Mouse (Mus musculus): Measurements from ENCODE around the gene Fam168a.
"Not testable (repeated sequence)": the region's sequence is repeated elsewhere in the genome, so short reads cannot be mapped to it uniquely, and the experiment has no call there.

Fam168a gene

DNA sequence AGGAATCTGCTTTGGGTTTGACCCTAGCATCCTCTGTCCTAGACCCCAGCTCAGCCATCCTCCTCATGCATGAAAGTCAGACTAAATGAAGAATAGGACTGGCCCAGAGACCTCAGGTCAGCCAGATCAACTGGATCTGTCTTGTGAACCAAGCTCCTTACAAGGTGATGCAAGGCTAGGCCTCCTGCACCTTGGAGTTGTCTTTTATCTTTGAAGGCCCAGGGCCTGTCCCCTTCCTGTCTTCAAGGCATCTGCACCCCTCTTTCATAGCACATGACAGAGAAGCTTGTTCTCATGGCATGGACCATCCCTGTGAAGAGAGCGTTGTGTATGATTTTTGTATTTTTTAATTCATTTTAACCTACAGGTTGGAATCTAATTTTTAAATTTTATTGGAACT is 134.5 kb downstream of the Fam168a start:
- no peak for DNase-seq (ENCODE audit: low spot score in 2 of 2)

DNA sequence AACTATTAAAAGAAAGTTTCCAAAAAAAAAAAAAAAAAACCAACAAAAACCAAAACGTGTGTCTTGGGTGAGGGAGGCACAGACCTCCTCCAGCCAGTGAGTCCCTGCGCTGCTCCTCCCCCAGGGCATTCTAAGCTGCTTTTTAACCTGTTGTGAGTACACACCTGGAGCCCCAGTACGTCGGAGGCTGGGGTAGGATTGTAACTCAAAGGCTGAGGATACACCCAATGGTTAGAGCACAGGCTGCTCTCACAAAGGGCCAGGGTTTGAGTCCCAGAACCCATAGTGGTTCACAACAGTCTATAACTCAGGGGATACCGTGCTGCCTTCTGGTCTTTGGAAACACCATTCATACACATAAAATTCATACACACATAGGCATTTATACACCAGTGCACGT is 135.2 kb downstream of the Fam168a start:
- no peak for DNase-seq (ENCODE audit: low spot score in 2 of 2)

DNA sequence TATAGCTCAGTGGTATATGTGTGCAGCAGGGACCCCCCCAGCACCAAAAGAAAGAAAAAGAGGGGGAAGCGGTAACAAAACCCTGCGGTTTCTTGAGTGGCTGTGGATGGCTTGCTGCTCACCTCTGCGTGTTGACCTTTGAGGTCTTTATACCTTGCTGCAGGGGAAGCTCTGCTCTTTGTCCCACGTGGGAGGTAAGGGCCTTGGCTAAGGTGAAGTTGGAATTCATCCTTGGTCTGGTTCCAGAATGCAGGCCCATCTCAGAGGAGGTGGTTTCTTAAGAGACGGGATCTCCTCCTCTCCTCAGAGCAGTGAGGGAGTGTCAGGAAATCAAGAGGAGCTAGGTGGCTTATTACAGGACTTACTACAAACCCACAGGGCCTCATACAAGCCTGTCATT is 135.7 kb downstream of the Fam168a start:
- DNase-seq (ENCODE audit: low spot score in 2 of 2) = no peak

DNA sequence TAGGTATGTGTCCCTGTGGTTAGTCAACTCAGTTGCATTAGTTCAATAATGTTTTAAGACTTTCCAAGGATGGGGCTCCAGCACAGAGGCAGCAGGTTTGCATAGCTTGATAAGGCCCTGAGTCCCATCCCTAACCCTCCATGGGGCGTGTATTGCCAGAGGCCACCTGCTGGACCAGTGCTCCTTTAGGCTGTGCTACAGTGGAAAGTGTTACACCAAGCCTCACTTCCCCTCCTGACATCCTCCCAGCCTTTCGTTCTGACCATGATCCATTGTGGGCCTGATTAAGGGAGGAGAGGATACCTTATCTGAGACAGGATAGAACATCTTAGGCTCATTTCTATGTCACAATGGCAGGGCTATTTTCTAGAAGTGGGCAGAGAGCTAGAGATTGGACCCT is 137.4 kb downstream of the Fam168a start:
- no peak for DNase-seq (ENCODE audit: low spot score in 2 of 2)

DNA sequence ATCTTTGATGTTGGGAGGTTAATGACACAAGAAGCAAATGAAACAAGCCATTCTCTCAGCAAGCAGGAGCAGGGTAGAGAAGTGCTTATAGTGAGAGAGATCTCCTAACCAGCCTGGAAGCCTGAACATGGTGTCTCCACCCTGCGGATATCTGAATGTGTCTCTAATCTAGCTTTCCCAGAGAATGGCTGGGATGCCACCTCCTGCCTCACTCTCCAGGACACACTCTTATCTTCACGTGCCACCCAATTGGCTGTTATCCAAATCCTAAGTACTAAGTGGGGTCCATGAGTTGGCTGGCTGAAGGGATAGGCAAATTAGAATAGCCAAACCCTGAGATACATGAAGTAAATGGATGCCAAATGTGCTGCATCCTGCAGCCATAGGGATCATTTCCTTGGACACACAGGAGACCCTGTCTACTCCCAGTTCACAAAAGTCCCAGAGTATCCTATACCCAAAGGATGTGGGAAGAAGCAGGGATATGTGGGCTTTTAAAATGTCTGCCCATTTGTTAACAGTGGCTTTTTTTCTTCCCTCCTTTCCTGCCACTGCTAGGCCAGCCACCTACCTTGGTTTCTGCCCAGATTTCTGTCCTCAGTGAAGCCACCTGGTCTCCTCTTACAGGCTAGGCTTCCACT is 138.1 kb downstream of the Fam168a start:
- no peak for DNase-seq (ENCODE audit: low spot score in 2 of 2)

DNA sequence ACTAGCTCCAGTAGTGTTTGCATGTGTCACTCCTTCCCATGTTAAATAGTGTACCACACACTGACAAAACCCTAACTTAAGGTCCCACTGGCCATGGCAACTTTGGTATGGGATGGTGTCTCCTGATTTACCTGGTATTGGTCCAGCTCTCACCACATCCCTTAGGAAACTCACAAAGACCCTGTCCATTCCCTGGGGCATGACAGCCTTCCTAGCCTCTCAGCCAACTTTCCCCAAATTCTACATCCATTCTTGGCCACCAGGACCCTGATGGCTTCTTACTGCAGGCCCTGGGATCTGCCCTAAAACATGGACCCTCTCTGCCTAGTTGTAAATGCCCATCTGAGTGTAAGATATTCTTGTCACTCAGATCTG is 138.6 kb downstream of the Fam168a start:
- DNase-seq (ENCODE audit: low spot score in 2 of 2) = no peak

DNA sequence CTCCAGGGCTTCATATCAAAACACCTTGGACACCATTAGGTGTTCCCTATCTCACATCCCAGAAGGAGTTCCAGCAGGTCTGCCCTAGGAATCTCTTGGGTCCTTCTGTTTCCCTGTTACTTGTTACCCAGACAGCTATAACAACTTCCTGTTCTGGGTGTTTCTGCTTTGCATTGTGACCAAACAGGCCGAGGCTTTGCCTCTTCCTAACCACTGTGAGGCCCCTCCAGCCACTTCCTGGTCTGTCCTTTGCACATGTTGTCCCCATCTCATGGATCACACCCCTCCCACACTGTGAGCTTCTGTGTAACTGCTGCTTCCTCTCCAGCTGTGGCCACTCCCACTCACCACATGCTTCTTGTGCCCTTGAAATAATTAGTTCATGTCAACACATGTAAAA is 139.0 kb downstream of the Fam168a start:
- peak in 1 of 2 experiments; percentile 64 for DNase-seq (ENCODE audit: low spot score in 2 of 2)

DNA sequence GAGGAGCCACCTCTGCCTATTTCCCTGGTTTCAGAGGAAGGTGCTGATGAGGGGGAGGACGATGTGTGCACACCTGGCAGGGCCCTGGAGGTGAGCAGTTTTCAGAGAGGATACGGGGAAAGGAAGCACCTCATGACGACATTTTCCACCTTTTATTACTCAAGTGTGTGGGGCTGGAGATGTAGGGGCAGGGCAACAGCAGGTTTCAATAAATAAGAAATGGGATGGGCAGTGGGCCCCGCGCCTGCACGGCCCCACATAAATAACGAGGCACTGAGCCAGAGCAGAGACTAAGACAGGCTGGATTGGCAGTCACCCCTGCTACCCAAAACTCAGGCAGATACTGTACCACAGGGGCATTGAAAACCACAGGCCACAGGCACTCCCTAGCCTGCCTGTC is 139.6 kb downstream of the Fam168a start:
- not testable (repeated sequence) for DNase-seq (ENCODE audit: low spot score in 2 of 2)

DNA sequence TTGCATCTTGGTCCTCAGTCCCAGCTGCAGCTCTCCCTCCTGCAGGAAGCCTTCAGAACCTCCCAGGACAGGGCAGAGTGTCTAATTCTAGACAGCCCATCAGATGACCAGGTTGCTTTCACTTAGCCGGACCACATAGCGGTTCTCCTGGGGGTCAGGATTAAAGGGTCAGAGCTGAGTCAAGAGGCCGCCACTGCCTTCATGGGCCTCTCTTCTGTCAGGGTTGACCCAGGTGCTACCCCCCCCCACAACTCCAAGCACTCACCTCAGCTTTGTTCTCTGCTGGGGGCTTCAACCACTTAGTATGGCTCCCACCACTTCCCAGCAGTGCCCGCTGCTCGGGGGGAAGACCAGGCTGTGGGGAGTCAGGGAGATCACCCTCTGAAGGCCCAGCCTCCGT is 140.7 kb downstream of the Fam168a start:
- no peak for DNase-seq (ENCODE audit: low spot score in 2 of 2)

DNA sequence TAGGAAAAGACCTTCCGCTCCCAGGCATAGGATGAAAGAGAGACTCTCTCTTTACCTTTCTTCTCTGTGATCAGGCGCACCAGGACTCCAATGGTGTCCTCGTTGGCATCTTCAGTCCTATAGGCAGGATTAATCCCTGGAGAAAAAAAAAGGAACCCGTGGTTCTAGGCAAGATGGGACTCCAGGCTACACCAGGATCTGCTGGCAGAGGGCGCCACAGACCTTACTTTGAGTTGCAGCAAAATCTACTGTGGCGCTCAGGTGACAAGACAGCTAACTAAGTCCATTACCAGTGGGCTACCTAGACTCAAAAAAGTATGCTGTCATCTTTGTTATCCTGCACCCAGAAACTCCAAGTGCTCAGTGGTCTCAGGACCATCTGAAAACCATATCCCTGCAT is 142.3 kb downstream of the Fam168a start:
- peak; percentile 70 to 88 for DNase-seq (ENCODE audit: low spot score in 2 of 2)

DNA sequence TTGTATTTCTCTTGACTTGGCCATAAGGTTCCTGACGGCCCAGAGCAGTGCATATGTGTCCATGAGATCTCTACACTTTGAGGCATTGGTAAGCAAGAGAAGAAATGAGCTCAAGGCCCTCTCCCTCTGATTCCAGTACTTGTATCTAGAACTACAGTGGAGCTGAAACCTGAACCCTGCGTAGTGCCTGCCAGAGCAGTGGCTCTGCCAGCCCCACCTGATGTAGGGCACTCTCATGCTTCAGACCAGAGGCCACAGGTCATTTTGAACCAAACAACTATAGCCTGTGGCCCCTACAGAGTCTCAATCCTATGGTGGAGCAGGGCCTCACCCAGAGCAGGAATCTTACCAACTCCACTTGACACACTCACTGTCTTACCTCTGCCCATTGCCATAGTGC is 143.1 kb downstream of the Fam168a start:
- no peak for DNase-seq (ENCODE audit: low spot score in 2 of 2)

DNA sequence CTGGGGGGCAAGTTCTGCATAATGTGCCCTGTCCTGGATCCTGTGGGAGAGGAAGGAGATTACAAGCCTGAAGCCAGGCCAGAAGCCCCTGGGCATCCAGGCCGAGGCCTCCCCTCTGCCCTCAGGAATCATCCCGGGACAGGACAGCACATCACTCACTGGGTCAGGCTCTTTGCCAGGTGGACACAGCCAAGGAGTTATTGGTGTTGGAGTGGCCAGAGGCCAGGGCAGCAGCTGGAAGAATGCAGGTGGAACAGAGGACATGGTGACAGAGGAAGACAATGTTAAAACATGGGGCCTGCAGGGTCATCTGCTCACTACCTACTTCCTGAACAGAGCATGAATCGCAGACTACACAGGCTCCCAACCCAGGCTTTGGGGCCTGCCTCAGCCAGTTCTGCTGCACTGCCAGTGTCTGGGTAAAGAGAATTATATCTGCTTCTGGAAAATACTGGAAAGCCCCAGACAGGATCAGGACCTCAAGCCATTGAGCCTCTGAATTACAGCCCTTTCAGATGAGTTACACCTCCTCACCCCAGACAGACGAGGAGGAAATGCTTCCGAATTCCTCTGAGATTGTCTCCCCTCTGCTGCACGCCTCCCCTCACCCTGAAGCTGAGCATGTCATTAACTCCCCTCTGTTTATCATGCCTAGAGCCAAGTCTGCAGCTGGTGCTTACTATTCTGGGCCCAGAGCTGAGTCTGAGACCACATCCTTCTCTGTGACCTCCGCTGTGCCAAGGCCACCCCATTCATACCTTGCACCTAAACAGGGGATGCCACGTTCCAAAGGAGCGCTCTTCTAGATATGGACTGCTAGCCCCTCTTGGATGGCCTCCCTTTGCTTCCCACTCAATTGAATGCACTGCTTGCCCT is 145.3 kb downstream of the Fam168a start:
- DNase-seq (ENCODE audit: low spot score in 2 of 2) = no peak

DNA sequence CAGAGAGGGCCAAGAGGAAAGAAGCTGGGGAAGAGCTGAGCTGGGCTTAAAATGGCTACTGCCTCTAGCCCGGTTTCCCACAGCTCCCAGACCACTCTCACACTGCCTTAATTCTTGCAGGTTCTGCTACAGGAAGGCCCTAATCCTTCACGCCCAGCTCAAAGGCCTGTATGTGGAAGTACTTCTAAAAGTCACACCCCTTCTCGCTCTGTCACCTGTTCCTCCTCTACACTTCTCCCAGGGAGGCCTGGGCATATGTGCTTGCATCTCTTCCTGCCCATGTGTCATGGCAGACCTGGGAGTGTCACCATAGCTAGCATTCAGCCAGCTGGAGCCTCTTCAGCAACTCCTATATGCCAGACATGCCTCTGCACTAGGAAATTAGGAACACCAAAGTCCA is 147.0 kb downstream of the Fam168a start:
- no peak for DNase-seq (ENCODE audit: low spot score in 2 of 2)

DNA sequence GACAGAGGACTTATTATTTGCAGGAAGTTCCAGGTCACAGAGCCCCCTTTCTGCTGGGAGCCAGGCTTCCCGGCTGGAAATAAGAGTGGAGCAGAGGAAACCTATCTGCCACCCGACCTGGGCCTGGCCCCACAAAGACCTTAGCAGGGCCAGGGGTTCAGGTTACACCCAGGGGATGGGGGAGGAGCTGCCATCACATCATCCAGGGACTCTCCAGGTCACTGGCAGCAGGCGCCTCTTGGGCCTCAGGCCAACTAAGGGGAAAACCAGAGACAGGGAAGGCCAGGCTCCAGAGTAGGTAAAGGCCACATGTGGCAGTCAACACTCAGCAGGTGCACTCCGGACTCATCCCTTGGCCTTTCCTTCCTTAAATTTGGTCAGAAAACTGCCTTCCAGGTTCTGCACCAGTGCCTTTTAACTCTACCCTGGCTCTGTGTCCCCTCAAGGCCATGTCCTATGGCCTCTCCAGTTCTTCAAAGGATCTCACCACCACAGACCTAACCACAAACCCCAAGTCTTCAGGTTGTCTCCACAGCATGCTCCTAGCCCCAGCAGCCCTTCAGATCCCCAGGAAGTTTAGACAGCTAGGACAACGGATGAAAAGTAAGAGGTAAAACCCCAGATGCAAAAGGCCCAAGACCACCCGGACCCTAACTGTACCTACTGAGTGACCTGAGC is 147.8 kb downstream of the Fam168a start:
- DNase-seq (ENCODE audit: low spot score in 2 of 2) = no peak

DNA sequence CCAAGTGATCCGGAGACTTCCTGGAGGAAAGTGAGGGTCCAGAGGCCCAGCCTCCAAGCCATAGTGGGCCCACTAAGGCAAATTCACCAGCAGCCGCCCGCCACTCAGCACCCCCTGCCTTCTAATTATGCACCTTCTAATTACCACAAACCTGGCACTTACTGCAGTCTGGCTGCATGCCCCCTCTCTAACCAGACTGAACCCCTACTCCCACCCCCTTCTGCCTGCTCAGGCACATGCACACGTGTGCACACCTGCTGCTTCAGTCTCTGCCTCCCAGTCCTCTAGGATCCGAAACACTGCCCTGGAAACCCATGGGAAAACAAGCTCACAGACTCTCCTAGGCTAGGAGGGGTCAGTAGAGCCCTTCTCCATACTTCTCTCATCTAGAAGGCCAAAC is 148.4 kb downstream of the Fam168a start:
- DNase-seq (ENCODE audit: low spot score in 2 of 2) = no peak

DNA sequence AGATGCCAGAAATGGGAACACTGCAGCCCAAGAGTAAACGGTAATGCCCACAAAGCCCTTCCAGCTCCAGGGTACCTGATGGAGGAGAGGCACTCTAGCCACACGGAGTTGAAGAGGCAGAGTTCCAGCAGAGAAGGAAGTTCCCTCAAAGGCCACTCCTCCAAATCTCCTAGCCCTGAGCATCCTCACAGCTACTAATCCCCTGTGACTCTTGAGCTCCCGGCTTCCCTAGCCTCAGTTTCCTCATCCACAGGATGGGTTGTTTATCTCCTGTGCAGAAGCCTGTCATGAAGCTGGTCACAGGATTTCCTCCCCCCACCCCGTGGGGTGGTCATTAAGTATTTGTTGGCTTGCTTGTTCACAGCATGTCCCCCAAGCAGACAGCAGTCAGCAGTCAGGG is 148.9 kb downstream of the Fam168a start:
- no peak for DNase-seq (ENCODE audit: low spot score in 2 of 2)

DNA sequence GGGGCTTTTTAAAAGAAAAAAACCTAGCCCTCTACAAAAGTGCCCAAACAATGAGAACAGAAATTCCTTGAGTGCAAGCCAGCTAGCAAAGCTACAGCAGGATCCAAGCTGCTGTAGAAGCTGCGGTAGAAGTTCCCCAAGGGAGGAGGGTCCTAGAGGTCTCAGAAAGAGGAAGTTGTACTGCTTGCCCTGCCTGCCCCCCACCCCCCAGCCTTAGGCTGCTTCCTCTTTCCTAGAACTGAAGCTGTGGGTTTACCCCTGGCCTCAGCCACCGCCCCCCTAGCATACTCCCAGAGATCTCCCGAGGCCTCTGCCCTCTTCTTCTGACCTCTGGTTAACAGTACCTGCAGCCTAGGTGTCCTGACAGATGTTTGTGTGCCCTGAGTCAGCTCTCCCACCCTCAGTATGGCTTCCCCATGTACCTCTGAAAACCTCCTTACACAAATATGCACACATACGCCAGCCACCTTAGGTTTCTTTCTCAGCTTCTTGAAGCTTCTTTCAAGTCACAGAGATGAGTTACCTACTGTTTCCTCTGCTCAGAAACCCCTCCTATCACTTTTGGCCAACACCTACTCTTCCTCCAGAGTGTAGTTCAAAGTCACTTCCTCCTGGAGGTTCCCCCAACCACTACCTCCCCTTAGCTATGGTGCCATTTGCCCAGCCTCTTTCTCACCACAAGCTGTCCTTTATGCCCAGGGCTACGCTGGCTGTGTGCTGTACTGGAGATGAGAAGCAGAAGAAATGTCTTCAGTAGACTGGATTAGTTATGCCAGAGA is 149.5 kb downstream of the Fam168a start:
- no peak for DNase-seq (ENCODE audit: low spot score in 2 of 2)

DNA sequence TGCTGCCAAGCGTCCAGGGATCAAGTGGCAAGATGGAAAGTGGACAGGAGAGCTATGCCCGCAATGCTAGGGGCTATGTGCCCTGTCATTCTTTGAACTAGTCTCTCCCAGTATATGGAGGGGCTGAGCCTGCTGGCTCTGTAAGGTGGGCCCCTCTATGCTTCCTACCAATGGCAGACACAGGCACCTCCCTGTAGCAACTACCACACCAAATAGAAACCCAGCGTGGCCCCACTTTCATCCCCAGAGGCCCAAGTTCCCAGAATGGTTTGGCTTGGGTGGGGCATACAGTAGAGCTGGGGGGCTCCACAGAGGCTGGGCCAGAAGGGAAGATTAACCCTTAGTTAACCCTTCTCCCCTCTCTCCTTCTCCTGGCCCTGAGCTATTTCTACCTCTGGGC is 154.0 kb downstream of the Fam168a start:
- DNase-seq (ENCODE audit: low spot score in 2 of 2) = no peak

DNA sequence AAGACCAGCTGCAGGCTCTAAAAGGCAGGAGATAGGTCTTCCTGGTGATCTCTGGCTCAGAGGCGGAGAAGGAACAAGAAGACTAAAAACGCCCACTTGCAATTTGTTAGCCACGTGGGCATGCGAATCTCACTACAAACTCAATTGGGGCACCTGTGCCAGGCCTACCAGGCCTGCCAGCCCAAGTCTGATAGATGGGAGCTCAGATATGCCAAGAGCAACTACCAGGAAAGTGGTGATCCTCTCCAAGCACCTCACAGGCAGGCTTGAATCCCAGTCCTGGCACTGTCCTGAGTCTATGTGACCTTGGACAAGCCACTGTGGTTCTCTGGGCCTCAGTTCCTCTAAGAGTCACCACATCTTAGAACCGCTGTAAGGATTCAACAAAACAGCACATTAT is 154.8 kb downstream of the Fam168a start:
- DNase-seq (ENCODE audit: low spot score in 2 of 2) = no peak

DNA sequence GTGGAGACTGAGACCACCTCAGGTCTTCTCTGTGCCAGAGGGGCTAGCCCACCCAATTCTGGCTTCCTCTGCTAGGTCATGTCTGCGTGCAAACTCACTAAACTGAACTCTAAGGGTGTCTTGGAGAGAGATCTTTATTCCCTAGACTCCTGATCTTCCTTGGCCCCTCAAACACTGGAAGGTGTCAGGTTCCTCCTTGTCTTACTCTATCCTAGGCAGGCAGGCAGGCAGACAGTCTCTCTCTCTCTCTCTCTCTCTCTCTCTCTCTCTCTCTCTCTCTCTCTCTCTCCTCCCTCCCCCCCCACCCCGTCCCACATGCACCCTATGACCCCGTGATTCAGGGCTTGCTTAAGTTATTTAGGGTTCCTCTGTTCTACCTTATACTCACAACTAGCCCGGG is 155.9 kb downstream of the Fam168a start:
- no peak for DNase-seq (ENCODE audit: low spot score in 2 of 2)

DNA sequence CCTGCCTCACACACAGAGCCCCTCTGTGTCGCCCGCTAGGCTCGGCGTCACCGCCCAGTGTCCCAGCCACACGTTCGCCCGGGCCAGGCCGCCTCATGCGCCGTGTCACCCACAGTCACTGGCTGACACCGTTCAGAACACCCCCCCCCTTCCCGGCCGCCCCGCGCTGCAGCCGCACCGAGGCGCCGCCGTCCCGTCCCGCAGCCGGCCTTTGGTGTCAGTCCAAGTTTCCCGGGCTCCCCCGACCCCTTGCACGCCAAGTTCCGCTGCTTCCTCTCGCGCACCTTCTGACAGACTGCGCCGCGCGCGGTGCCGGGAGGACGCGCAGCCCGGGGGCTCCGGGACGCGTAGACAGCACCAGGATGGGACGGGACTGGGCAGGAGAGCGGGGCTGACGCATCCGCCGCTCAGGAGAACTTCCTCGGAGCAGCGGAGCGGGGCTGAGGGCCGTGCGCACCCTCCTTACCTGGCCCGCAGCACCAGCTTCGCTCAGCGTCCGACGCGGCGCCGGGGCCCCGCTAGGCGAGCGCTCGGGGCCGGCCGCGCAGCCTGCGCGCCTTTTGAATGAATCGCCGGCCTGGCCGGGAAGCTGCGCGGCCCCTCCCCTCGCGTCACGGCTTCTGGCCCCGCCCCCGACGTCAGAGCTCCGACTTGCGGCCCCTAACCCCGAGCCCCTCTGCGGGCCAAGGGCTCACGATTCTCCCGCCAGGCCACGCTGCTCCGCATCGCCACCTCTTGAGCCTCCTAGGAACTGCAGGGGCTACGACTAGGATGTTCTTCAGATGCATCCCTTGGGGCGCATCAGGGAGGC is 156.6 kb downstream of the Fam168a start, which contains the start of gene Relt:
Gene Relt (minus strand): TSS at position 619 of the 811 bp plus-strand sequence.
- peak; percentile 85 to 88 for DNase-seq (ENCODE audit: low spot score in 2 of 2)
